Mouse (Mus musculus) adrenal gland, postnatal 4 days (tissue): ENCODE results near the gene Cmip. TPM values are rescaled to one million over a fixed set of nuclear protein-coding genes. Genes with fewer than 3 reads are reported as not detected.

Source experiments
- DNase-seq, 2 experiments: peaks; one replicate each; pipeline ENCODE4 v3.0.0; 2021 to 2022; ENCODE audit warnings: low spot score in 2 of 2, mixed read lengths in 2 of 2
- total RNA-seq, 2 experiments: library from RNA; stranded (reverse); gene quantifications; 2 replicates each; pipeline ENCODE4 v1.2.3; 2021

Gene Cmip
- total RNA-seq, 2 experiments from 2014 or later: 120 to 133 TPM

DNA sequence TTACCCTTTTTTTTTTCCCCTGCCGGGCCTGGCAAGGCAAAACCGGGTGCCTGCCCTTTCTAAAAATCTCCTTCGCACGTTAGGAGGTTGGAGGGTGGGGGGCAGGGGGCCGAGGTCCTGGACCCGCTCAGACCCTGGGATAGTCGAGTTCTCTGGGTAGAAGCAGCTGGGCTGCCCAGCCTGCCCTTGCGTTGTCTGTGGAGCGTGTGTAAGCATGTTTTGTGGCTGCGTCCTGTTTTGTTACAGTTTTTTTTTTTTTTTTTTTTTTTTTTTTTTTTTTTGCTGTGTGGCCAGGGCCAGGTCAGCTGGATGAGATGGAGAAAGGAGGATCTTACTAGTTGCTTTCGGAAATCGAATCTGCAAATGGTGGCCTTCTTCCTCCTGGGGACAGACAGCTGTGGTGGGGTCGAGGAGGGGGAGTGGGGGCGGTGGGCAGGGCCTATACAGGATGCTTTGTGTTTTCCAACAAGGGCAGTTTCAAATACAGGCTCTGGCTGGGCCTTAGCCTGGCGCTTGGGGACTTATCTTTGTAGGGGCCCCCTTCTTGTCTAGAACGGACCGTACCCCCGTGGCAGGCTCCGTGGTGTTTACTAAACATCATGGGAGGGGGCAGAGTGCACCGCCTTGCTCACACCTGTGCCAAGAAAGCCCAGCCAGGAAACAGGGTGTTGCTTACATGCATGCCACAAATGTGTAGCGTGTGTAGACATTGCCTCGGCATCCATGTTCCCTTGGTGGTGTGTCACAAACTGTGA lies 1.1 kb downstream of the Cmip start:
- DNase-seq: no peak

DNA sequence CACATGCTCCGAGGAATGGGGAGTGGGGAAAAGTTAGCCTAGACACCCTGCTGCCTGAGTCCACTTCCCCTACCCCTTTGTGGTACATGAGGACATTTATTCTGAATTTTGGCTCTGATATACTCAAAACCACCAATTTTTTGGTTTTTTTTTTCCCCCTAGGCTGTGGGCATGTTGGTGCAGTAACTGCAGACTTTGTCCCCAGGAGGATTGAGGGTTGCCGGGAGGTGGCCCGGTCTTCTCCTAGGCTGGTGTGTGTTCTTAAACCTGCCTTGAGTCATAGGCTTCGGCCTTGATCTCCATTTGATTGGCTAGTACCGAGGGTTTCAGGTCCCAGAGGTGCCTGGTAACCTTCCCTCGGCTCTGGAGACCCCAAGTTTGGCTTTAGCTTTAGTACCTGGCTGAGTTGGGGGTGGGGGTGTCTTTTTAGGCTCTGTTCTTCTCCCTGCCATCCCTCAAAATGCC lies 1.7 kb downstream of the Cmip start:
- no peak for DNase-seq

DNA sequence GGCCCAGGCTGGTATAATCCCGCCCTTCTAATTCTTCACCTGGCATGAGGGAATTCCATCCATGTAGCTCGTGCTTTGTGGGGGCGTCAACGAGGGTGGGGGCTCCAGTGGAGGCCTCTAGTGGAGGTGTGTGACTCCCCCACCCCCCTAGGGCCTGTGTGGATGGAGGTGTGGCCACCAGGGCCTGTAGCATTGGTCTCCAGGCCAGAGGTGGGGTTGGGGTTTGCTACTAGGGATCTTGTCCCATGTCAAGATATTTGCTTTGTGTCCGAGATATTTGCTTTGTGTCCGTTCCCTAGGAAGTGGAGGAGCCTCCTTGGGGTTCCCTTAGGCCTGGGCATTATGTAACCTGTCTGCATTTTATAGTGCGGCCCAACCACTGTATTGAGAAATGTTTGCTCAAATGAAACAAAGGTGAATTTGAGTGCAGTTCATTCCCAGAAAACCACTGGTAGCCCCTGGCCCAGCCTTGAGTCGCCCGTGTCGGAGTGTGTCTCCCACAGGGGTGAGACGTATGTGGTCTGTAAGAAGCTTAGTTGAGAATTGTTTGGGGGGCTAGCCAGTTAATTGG lies 2.7 kb downstream of the Cmip start:
- no peak for DNase-seq

DNA sequence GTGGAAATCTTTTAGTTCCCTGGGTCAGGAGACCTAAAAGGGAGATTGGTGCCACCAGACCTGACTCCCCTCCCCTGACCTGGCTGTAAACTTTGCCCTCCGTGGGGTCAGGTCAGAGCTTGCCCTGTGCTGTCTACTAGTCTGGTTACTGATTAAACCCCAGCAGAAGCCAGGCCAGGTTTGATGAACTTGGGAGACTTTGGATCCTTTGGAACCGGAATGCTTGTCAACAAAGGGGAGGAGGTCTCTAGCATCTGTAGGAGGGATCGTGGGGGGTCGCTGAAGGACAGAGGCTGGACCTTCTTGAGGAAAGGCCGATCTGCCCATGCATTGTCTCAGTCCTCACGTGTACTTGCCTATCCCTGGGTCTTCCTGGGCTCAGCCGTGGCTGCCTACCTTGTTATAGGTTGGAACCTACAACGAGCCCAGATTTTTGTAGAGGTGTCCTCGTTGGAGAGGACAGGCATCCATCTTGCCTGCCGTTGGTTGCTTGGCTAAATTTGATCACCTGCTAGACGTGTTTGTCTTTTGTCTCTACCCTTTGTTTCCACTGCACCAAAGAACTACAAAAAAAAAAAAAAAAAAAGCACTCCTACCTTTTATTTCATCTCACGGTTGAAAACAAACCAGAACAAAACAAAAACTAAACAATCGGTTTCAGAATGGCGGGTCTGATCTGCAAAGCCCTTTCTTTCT lies 3.5 kb downstream of the Cmip start:
- DNase-seq: no peak

DNA sequence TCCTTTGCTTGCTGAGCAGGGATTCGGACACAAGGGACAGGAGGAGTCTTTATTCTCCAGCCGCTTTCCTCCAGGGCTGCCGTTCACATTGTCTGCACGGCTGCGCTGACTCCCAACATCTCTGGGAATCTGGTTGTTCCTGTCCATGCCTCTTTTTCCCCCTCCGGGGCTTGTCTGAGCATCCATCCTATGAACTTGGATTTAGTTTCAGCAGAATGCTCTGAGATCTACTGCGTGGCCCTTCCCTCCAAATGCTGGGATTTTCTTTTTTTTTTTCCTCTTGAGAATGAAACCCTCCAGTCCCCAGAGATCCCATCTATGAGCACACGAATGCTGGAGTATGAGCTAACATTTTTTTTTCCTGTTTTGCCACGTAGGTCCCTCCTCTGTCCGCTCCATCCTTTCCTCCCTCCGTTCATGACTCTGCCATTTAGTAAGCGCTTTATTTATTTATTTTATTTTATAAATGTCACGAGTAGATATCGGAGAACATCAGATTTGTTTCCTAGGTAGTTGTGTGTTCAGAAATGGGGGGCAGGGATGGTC lies 4.1 kb downstream of the Cmip start:
- DNase-seq: no peak

DNA sequence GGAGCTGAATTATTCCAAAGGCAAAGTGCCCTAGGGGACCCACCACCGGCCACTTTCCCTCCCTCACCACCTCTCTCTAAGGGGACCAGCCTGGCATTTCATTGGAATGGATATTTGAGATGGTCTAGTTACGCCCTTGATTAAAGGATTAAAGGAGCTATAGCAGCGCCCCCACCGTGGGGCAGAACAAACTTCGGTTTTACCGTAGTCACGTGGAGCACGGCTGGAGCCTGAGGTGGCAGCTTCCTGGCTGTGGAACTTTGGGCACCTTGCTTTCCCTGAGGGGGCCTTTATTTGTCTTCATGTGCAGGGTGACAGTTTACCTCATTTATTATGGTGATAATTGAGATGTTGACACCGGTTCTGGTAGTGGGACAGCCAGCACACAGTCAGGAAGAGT lies 4.8 kb downstream of the Cmip start:
- DNase-seq: no peak

DNA sequence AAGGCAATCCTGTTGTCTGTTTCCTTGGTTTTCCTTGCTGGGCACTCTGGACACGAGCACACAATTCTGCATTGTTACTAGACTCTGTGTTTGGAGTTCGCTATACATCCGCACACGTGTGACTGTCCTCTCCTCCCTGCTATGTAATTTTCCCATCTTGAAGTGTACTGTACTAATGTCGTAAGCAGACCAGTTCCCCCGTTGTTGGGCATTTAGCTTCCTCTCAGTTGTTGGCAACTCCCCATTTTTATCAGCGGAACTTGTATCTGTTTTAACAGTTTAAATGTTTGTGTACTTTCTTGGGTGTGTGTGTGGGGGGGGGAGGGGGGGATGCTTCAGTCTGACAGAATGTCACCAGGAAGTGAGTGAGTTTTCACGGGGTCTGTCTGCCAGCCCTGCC lies 5.8 kb downstream of the Cmip start:
- no peak for DNase-seq

DNA sequence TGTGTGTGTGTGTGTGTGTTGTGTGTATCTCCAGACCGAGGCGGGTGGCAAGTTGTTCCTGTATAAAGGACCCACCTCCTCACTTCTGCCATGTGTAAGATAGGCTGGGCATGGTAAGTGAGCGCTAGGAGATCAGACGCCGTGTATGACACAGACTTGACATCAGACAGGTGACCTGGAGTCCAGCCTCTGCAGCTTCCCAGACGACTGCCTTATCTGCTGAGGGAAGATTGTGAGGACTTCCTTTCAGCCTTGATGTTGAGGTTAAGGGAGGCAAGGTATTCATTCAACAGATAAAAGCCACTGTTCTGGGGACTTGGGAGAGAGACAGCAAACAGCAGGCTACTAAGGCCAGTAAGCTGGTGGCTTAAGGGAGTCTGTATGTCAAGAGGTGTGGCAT lies 6.6 kb downstream of the Cmip start:
- DNase-seq: no peak

DNA sequence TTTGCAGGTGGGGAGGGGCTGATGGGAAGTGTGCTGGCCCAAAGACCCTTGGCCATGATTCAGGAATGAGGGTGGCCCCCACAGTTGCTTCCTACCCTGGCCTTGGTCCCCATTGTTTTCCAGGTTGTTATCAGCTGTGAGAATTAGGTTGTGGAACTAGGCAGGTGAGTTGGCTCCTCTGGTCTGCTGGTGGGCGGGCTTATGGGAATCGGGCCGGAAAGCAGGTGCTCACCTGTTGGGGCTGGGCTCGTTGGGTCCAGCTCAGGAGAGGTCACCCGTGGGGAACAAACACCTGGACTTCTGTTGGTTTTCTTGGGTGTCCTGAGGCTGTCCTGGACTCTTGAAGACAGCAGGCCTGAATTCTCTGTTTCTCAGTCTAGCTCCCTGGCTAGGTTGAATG lies 8.2 kb downstream of the Cmip start:
- DNase-seq: no peak

DNA sequence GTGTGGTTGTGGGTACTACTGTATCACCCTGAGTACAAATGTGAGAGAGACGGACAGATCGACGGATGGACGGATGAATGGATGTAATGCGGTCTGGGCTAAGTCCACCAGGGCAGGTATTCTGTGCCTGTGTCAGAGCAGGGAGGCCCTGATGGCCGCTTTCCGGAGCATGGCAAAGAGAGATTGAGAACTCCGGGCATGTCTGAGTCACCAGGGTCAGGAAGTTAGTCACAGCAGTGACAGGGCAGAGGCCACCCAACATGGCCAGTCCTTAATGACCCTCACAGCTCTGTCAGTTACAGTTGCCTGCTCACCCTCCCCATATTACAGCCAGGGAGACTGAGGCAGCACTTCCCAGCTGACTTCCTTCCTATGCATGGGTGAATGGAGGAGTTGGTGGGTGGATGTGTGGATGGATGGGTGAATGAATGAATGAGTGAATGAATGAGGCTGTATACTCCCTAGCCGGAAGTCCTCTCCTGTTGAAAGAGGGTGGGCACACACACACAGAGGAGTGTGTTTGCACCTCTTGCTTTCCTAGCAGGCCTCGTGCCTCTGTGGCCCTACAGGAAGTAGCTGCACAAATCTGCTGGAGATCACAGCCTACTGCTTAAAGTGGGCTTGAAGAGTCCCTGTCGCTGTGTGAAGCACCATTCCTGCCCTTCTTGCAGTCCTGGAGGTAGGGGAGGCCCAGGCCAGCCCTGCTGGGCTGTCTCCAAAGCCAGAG lies 10.7 kb downstream of the Cmip start:
- DNase-seq: no peak

DNA sequence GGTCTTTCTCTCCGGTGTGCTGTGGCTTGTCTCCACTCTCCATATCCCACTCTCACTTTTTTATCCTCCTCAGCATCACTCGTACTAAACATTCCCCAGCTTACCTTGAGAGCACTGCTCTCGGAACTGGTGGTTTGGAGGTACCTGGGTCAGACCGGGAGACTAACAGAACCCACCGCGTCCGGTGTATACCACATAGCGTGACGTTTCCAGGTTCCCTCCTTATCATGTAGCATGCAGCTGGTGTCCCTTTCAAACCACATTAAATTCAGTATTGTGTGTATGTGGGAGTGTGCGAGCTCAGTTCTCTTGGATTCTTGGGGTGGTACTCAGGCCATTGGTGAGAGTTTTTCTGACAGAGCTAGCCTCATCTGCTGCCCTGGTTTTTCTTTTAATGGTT lies 21.4 kb downstream of the Cmip start:
- no peak for DNase-seq

DNA sequence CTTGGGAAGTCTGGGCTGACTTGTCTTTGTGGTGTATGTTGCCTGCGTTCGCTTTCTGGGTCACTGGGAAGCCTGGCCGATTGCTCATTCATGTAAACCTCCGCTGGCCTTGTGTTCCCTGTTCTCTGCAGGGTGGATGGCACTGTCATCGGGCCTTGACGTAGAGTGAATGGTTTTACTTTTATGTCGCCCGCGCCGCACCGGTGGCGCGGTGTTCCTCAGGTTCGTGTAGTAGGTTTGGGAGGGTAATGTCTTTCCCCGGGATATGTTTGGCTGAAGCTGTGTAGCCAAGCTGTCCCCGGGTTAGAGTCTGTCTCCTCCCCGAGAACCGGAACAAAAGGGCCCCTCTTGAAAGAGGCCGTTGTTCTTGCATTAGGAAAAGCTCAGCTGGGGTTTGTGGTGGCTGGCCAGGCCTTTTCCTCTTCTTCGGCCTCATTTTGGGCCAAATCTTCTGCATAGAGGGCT lies 21.8 kb downstream of the Cmip start:
- no peak for DNase-seq

DNA sequence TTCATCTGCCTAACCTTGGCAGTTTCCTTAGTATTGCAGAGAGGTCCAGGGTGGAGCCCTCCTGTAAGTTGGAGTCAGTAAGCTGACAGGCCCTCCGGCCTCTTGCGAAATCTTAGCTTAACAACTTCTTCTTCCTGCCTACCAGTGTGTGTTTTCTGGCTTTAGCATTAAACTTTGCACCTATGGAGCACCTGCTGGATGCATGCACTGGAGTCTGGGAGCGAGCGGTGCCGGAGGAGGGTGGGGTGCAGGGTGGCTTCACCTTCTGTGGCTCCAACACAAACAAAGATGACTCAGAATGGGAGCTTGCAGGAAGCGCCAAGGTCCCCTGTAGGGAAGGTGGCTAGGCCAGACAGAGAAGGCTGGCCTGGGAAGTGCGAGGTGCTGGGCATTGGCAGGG lies 23.6 kb downstream of the Cmip start:
- no peak for DNase-seq

DNA sequence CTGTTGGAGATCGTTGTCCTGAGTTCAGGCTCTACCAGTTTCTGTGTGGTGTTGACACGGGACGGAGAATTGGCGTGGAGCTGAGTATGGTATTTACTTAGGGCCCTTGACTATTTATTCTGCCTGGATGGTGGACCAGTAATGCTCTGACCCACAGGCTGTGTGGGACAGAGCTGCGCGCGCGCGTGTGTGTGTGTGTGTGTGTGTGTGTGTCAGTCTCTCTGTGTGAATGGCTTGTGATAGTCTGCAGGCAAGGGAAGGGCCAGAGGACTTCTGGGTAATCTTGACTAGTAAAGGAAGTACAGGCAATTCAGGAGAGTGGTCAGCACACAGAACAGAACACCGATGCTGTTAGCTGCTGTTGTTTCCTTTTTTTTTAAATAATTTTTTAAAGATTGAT lies 24.8 kb downstream of the Cmip start:
- DNase-seq: no peak

DNA sequence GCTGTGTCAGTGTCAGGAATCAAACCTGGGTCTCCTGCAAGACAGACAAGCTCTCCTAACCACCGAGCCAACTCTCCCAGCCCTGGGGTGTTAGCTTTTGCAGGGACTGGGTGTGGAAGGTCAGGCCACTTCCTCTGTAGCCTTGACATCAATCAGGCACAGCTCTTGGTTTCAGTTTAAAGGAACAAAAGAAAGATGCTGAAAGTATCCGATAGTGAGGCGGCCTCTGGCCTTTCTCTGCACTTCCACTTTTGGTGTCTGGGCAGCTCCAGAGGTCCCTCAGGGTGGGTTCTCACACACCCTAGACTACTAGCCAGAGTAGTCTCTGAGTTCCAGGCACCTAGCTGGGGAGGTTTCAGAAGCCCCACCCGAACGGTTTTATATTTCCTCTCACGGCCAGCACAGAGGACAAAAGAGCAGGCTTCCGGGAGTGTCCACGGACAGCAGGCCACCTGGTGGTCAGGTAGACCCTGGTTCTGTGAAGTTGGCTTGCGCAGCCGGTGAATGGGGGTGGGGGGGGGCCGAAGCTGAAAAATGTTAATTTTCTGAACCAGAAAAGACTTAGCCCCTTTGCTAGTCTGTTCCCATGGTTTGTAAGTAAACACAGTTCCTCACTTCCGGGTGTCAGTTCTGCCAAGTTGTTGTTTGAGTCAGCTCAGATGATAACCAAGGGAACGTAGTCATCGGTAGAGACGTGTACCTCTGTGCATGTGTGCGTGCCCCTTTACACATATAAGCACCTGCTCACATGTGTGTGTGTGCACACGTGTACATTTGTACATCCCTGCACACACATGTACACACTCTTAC lies 25.5 kb downstream of the Cmip start:
- no peak for DNase-seq

DNA sequence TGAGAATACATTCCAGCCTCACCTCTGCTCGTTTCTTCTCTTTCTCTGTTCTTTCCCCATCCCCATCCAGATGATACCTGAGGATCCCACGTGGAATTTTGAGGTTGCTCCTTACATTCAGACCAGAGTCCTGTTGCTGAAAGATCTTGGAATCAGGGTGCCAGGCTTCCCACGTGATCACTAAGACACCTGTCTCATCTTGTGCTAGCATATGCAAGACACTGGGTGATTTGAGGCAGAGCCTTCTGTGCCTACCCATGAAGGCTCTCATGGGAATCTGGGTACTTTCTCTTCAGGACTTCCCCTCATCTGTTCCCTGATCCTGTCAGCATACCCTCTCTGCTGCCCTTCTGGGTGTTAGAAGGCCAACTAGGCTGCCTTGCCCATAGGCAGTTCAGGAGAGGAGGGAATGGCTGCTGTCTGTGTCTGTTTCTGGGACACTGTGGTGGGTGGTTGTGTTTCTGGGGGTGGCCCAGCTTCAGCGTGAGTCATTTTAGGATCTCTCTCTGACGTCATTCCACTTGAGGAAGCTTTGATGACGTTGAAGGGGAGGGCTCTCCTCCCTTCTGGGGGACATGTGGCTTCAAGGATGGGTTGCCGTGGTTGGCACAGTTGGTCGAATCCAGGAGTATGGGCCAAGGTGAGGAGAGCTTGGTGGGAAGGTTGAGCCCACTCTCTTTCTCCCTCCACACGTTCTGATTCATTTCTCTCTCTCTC lies 28.1 kb downstream of the Cmip start:
- DNase-seq: no peak

DNA sequence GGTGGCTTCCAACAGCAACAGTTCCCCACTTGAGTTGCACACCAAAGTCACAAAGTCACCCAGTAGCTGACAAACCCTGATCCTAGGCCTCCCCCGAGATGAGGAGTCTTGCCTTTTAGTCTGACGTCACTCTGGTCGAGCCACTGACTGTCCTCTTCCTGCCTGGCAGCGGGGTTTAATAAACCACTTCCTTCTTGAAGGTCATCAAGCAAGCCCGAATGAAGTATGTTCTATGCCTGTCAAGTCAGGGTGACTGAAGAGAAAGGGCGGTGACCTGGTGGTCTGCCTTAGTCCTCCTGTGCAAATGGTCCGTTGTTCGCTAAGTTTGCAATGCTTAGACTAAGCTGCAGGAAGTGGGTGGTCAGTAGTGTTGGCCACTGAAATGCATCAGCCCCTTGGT lies 31.1 kb downstream of the Cmip start:
- DNase-seq: no peak

DNA sequence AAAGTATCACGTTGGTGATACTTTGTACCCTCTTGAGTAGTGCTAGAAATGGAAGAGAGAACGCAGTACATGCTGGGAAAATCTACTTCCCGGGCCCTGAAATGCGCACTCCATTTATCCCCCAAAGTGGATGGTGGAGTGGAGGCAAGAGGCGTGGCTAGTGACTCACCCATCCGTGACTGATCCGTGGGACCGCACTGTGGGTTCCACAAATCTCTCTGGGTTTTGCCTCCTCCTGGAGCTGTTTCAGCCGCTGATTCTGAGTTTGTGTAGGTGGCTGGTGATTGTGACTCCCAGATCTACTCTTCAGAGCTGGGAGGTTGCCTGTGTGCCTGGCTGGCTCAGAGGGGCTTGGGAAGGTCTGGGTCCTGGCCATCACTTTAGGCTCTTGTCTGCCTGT lies 32.2 kb downstream of the Cmip start:
- DNase-seq: no peak

DNA sequence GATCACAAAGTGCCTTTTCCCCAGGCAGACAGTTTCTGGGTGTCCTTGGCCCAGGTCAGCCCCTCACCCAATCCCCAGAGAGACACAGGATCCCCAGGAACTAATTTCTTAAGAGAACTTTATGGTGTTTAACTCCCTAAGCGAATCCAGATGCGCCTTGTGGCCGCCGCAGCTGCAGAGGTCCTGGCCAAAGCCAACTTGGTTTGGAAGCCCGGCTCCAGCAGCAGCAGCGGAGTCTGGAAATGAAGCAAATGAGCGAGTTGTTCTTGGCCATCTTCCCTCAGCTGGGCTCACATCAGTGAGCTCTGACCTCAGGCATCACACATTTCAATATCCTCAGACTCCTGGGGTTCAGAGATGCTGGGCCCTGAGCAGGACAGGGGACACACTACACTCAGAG lies 33.6 kb downstream of the Cmip start:
- DNase-seq: no peak

DNA sequence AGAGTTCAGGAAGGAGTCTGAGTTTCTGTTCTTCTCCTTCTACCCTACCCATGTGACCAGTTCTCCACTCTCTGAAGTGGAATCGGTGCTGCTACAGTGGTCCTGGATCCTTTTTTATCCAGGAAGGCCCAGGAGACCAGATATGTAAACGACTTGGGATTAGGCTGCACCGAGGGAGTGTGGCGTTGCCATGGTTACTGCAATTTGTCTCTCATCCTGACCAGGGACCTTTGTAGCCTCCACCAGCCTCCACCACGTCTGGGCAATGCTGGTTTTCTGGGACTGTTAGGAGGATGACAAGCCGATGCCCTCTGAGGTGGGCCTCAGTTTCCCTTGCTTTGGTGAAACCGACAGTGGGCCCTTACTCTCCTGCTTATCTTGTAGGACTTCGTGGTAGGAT lies 35.4 kb downstream of the Cmip start:
- DNase-seq: no peak
